Mouse (Mus musculus) bone marrow macrophage, adult 2 months (primary cell): Measurements from ENCODE around the gene Itpr3.

ENCODE experiments used
- CTCF ChIP-seq: IDR thresholded peaks from 2 replicates; pipeline ENCODE4 v1.5.1; 2012; ENCODE audit warnings: low read depth, mild to moderate bottlenecking, low read length, moderate library complexity
- POLR2A ChIP-seq: IDR thresholded peaks from 2 replicates; pipeline ENCODE4 v1.6.1; 2012; ENCODE audit warnings: mild to moderate bottlenecking, low read depth, low read length, borderline replicate concordance

DNA sequence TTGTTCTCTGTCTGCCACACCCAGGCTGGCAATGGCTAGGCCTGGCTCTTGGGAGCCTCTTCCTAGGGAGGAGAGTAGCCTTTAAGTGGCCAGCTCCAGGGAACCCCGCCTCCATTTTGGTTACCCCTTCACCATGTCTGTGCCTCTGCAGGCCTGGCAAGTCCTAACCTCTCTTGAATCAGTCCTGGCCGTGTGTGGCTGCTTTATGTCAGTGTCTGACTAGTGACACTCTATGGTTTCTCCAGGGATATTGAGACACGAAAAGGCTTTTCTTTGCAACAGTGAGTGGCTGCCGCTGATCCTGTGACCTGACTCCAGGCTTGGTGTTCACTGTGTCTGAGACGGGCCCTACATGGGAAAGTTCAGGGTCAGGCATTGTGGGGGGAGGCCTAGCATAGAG lies 6.3 kb upstream of the Itpr3 start:
- TF ChIP-seq CTCF (no peak), POLR2A (no peak)
